Mouse (Mus musculus) midbrain, embryonic 10.5 days (tissue): Measurements from ENCODE around the gene Ncmap. TPM values are rescaled to one million over a fixed set of nuclear protein-coding genes. Genes with fewer than 3 reads are reported as not detected.
A peak's percentile ranks its signal among the peaks of the same experiment; 100 is the strongest.
"Not testable (repeated sequence)": the region's sequence is repeated elsewhere in the genome, so short reads cannot be mapped to it uniquely, and the experiment has no call there.

Experiments
- DNase-seq: peaks from one replicate; pipeline ENCODE4 v3.0.0-alpha.2; 2017; ENCODE audit warnings: low spot score
- H3K27ac ChIP-seq: fragments of 300-500 bp; sonication (generic); replicated peaks from 2 replicates; pipeline ENCODE4 v1.5.1; 2016; ENCODE audit warnings: mild to moderate bottlenecking
- H3K27me3 ChIP-seq: fragments of 300-500 bp; sonication (generic); 2 replicates; pipeline ENCODE4 v1.6.1; 2016; ENCODE audit warnings: low read depth, mild to moderate bottlenecking; ENCODE audit not compliant: poor library complexity, severe bottlenecking
- H3K36me3 ChIP-seq: fragments of 300-500 bp; sonication (generic); 2 replicates; pipeline ENCODE4 v1.6.1; 2016; ENCODE audit warnings: mild to moderate bottlenecking, moderate library complexity
- H3K4me1 ChIP-seq: fragments of 300-500 bp; sonication (generic); 2 replicates; pipeline ENCODE4 v1.6.1; 2016
- H3K4me3 ChIP-seq: fragments of 300-500 bp; sonication (generic); 2 replicates; pipeline ENCODE4 v1.5.1; 2016; ENCODE audit warnings: mild to moderate bottlenecking, moderate library complexity
- H3K9me3 ChIP-seq: fragments of 300-500 bp; sonication (generic); replicated peaks from 2 replicates; pipeline ENCODE4 v1.6.1; 2016; ENCODE audit warnings: mild to moderate bottlenecking
- WGBS: fragments of 180-500 bp; shearing (Covaris S2); methylation state at CpG from one replicate; pipeline ENCODE4 v1.1.7; 2016; 5-methylcytosine and 5-hydroxymethylcytosine counted together
- polyA plus RNA-seq: library from polyadenylated mRNA; unstranded; fragments of >200 nt; fragmentation: Nextera tagmentation; extraction: Ambion mirVana; gene quantifications from 2 replicates; pipeline ENCODE4 v1.2.1, GENCODE M21; 2016

Ncmap gene
- polyA plus RNA-seq, 1 experiment from 2014 or later, result 0.36 TPM

DNA sequence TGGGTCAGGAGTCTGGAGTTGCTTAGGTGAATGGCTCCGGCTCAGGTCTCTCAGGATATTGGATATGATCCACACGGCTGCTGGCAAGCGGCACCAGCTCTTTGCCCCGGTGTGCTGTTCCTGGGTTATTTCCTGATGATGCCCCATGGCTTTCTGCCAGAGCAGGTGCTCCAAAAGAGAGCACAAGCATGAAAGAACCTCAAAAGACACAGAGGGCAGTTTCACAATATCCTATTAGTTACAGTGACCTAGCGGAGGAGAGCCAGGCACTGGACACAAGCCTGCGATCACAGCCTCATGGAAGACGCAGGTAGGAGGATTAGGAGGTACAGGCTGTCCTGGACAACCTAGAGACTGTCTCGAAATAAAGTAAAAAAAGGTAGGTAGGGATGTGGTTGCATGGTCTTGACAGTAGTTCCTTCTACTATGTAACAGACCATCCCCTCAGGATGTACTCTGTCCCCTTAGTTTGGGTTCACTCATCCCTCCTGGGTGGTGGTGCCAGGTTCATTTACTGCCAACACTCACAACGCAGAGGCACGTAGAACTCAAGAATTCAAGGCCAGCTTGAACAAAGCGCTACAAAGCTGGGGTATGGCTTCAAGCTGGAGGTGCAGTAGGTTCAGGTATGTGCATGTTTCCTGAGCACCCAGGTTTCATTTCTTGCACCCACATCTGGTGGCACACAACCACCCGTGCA is 40.7 kb downstream of the Ncmap start:
- Histone ChIP-seq H3K36me3 (no peaks in the 10 kb centered on the region), H3K4me3 (no peak overlapping the region), H3K27me3 (peaks cover 4% of the 10 kb centered on the region; the same call in 1 of the 2 replicates), H3K27ac (no peak overlapping the region), H3K9me3 (no peaks in the 10 kb centered on the region), H3K4me1 (peaks cover 11% of the 10 kb centered on the region)
- WGBS, result 83% methylated on average over 12 of the region's 12 CpGs
- DNase-seq, result no peak

DNA sequence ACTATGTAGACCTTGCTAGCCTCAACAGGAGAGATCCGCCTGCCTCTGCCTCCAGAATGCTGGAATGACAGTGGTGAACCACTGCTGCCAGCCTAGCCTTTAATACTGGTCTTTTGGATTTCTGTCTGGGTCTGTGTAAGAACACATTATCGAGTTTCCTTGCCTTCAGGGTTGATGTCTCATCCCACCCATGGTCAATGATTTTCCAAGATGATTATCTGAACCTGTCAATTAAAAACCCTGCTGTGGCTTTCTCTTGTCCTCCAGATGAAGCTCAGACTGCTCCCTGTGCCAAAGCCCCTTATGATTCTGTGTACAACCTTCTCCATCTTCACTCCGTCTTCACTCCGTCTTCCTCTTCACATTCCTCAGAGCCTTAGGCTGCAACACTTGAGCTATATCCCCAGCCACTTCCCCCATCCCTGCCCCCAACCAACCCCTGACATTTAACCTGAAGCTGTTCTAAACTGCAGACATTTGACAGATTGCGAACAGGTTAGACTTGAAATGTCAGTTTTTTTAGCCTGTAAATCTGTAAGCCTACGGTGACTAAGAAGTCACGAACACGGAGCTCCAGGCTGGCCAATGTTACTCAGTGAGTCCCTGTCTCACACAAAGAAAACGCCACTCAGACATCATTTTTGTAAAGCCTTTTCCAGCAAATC is 42.0 kb downstream of the Ncmap start:
- DNase-seq, result no peak
- WGBS, result 83% methylated on average over 9 of the region's 9 CpGs

DNA sequence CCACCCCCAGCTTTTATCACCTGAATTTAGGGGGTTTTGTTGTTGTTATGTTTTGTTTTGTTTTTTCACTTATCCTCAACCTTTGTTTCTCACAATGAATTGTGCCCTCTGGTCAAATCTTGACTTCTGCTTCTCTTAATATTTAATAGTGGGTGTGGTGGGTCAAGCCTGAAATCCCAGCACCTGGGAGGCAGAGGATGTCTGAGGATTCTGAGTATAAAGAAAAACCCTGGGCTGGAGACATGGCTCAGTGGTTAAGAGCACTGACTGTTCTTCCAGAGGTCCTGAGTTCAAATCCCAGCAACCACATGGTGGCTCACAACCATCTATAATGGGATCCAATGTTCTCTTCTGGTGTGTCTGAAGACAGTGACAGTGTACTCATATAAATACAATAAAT is 43.3 kb downstream of the Ncmap start:
- Histone ChIP-seq H3K4me1 (peaks cover 20% of the 10 kb centered on the region), H3K27ac (peak overlapping the region; percentile 99), H3K36me3 (peaks cover 19% of the 10 kb centered on the region)
- not testable (repeated sequence) for H3K27me3 ChIP-seq, H3K9me3 ChIP-seq, DNase-seq, H3K4me3 ChIP-seq

More for the DNA sequence above, 42.0 kb downstream of the Ncmap start:
- H3K27me3 ChIP-seq, result no peaks in the 10 kb centered on the region
- H3K27ac ChIP-seq, result no peak overlapping the region
- H3K36me3 ChIP-seq, result peaks cover 6% of the 10 kb centered on the region
- H3K4me1 ChIP-seq, result peaks cover 20% of the 10 kb centered on the region
- H3K9me3 ChIP-seq, result no peaks in the 10 kb centered on the region
- H3K4me3 ChIP-seq, result no peak overlapping the region

DNA sequence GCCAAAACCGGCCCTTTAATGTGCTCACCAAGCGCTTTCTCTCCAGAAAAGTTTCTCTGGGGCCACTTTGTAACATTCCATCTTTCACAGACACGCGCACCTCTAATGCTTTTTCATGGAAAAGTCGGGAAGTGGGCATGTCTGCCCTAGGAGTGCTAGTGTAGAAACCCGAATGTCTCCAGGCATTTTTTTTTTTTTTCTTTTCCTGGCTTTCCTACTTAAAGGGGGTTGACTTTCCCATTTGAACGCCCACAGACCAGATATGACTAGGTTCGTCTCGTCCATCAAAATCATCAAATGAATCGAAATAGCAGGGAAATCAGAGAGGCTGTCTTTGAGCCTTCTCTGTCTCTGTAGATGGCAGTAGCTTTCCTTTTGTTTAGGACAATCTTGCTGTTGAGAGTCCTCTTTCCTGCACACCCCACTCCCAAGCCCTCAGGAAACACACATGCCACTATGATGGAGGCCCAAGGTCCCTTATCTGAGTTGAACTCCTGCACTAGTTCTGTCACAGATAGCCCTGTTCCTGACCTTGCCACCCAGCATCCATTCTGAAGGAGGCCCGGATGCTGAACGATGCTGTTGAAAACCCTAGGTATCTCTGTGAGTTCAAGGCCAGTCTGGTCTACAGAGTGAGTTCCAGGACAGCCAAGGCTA is 44.1 kb downstream of the Ncmap start:
- Histone ChIP-seq H3K36me3 (peaks cover 27% of the 10 kb centered on the region), H3K4me1 (peaks cover 20% of the 10 kb centered on the region)

DNA sequence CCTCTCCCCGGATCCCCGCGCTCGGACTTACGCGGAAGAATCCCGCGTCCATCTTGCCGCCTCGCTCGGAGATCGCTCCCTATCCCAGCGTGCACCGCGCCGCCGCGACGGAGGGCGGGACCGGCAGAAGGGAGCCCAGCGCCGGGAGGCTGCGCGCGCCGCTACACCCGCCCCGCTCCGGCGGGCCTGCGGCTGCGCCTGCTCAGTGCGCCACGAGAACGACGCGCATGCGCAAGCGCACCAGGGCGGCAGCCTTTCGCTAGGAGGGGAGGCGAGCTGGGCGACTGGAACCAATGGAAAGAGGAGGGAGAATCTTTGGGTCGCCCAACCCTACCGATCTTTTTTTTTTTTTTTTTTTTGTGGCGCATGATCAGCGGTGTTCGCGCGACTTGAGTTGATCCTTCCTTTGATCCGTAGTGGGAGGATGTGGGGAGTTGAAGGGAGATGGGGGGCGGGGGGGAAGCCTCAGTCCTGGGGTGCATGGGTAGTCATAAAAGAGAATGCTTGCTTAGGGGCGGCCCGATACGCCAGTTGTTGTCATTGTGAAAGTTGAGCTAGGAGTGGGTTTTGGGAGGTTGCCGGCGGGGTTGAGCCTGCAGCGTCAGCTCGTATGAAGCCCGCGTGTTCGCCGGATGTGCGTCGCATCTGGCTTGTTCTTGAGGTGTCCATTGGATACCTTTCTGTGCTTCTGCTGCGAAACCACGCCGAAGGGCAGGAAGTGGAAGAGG is 44.8 kb downstream of the Ncmap start, which contains the start of gene Srrm1:
TSS of gene Srrm1 (minus strand) at position 256 of the 728 bp plus-strand sequence.
- peak within 1 kb of the TSS; percentile 99 for H3K27ac ChIP-seq
- WGBS, result under 1% methylated on average over 67 of the region's 69 CpGs
- peak within 1 kb of the TSS; percentile 97 for H3K4me3 ChIP-seq
- peaks cover 34% of the 10 kb centered on the region for H3K36me3 ChIP-seq
- no peaks in the 10 kb centered on the region; the same call in 1 of the 2 replicates for H3K9me3 ChIP-seq
- DNase-seq, result peak; percentile 98
- no peaks in the 10 kb centered on the region for H3K27me3 ChIP-seq
- H3K4me1 ChIP-seq, result peaks cover 20% of the 10 kb centered on the region

More for the DNA sequence above, 44.1 kb downstream of the Ncmap start:
- Histone ChIP-seq H3K27ac (peak overlapping the region; percentile 99), H3K9me3 (no peaks in the 10 kb centered on the region; the same call in 1 of the 2 replicates), H3K27me3 (no peaks in the 10 kb centered on the region), H3K4me3 (peak overlapping the region; percentile 97)
- DNase-seq, result peak; percentile 19
- 23% methylated on average over 12 of the region's 12 CpGs for WGBS

GRCm38 (mm10) chr4:135352326-135353065 is 45.5 kb downstream of the Ncmap start:
- no peaks in the 10 kb centered on the region for H3K27me3 ChIP-seq
- H3K27ac ChIP-seq, result peak overlapping the region; percentile 99
- peaks cover 20% of the 10 kb centered on the region for H3K4me1 ChIP-seq
- under 1% methylated on average over 67 of the region's 67 CpGs for WGBS
- H3K36me3 ChIP-seq, result peaks cover 38% of the 10 kb centered on the region
- peak overlapping the region; percentile 97 for H3K4me3 ChIP-seq
- no peak for DNase-seq
- no peaks in the 10 kb centered on the region; the same call in 1 of the 2 replicates for H3K9me3 ChIP-seq

DNA sequence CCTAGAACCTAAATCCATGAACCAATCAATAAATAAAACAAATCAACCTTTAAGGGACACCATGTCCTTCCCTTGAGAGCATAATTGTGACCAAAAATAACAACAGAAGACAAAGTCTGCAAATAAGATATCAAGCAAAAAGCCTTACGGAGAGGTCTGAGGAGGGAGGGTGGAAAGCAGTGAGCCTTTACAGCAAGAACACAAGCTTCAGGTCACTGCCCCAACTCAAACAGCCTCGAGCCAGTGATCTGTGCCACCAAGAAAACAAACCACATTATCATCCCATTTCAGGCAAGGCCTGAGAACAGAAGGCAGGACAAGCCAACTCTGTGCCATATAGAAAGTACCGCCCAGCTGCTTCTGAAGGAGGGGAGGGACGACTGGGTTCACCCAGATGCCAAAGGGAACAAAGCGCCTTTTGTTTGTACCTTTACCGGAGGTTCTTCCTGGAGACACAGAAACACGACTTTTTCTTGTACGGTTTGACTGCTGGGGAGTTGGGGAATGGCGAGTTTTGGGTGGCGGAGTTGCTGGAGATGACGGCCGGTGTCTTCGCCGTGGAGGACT is 60.6 kb downstream of the Ncmap start:
- H3K36me3 ChIP-seq, result peaks cover 100% of the 10 kb centered on the region
- DNase-seq, result no peak
- no peak overlapping the region for H3K27ac ChIP-seq
- no peaks in the 10 kb centered on the region for H3K9me3 ChIP-seq
- H3K4me3 ChIP-seq, result no peak overlapping the region
- no peaks in the 10 kb centered on the region for H3K4me1 ChIP-seq
- no peaks in the 10 kb centered on the region for H3K27me3 ChIP-seq
- 89% methylated on average over 14 of the region's 14 CpGs for WGBS

DNA sequence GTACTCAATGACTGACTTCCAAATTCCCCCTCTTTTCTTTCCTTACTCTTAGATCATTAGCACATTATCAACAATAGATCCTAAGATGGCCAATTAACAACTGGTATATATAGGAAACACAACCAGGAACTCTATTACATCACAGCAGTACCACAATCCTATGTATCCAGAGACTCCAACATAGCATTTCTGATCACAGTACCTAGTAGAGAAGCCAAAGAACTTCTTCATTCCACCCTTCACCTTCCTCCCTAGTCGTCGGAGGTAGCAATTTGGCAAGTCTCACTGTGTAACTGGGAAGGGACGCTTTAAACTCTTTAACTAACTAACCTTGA is 62.0 kb downstream of the Ncmap start:
- no peak overlapping the region for H3K4me3 ChIP-seq
- DNase-seq, result no peak
- H3K36me3 ChIP-seq, result peaks cover 100% of the 10 kb centered on the region
- no peaks in the 10 kb centered on the region for H3K9me3 ChIP-seq
- no peak overlapping the region for H3K27ac ChIP-seq
- whole genome bisulfite sequencing, result 94% methylated on average over 3 of the region's 3 CpGs
- H3K27me3 ChIP-seq, result no peaks in the 10 kb centered on the region
- no peaks in the 10 kb centered on the region for H3K4me1 ChIP-seq

GRCm38 (mm10) chr4:135335327-135336022 is 62.6 kb downstream of the Ncmap start:
- WGBS, result 95% methylated on average over 9 of the region's 9 CpGs
- Histone ChIP-seq H3K36me3 (peaks cover 100% of the 10 kb centered on the region), H3K27me3 (no peaks in the 10 kb centered on the region)

DNA sequence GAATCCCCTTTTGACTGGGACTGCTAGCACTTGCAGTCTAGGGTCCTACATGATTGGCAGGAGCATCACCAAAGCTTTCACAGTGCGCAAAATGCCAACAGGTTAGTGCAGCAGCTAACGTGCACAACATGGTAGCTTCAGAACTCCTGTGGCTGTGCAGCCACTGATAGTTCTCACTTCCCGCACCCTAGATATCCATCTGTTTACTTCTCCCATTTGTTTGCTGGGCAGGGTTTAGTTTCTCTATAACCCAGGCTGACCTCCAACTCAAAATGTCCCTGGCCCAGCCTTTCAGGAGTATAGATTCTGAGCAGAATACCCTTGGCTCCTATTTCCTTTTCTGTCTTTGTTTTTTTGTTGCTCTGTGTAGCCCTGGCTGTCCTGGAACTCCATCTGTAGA is 71.6 kb downstream of the Ncmap start:
- peaks cover 100% of the 10 kb centered on the region for H3K36me3 ChIP-seq
- H3K4me1 ChIP-seq, result no peaks in the 10 kb centered on the region
- no peaks in the 10 kb centered on the region for H3K27me3 ChIP-seq
- 97% methylated on average over 3 of the region's 3 CpGs for WGBS
- H3K9me3 ChIP-seq, result no peaks in the 10 kb centered on the region
- no peak overlapping the region for H3K4me3 ChIP-seq
- no peak overlapping the region for H3K27ac ChIP-seq
- no peak for DNase-seq

More at GRCm38 (mm10) chr4:135335327-135336022, 62.6 kb downstream of the Ncmap start:
- H3K9me3 ChIP-seq, result no peaks in the 10 kb centered on the region
- H3K4me3 ChIP-seq, result no peak overlapping the region
- no peaks in the 10 kb centered on the region for H3K4me1 ChIP-seq
- no peak for DNase-seq
- H3K27ac ChIP-seq, result no peak overlapping the region

GRCm38 (mm10) chr4:135326046-135326445 is 72.0 kb downstream of the Ncmap start:
- Histone ChIP-seq H3K9me3 (no peaks in the 10 kb centered on the region), H3K27me3 (no peaks in the 10 kb centered on the region), H3K36me3 (peaks cover 100% of the 10 kb centered on the region), H3K4me3 (no peak overlapping the region), H3K4me1 (no peaks in the 10 kb centered on the region), H3K27ac (no peak overlapping the region)
- no peak for DNase-seq
